ENCODE assay signal across 8 mouse cellular contexts in the genomic region with DNA sequence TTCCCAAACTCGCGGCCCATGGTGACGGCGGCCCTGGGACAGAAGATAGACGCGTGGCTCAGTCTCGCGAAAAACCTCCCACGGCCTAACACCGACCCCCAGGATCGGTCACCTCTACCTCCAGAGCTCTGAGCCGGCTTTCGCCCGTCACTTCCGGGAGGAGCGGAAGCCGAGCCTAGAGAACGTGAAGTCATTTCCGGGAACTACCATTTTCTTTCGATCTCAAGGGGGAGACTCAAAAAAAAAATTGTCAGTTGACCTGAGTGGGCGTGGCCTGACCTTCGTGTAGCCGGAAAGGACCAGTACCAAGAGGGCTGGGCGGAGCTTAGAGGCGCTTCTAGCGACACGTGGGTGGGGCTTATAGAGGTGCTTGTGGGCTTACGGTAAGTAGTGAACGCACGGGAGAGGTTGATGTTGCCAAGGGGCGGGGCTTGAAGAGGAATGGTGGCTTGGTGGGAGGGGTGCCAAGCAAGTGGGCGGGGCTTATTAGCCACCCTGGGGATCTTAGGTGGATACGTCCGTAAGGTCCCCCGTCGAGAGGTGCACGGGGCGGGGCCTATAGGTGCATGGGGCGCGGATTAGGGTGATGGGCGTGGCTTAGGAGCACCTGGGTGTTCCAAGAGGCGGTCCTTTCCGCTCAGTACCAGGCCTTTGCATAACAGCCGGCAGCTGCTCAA. TPM values are rescaled to one million over a fixed set of nuclear protein-coding genes. Genes with fewer than 3 reads are reported as not detected.
A peak's percentile ranks its signal among the peaks of the same experiment; 100 is the strongest.
DNase-seq lines count a peak whose midpoint lies in the region; ATAC-seq lines count a peak whose summit lies in the region.

A gene (minus strand): TSS at position 162 of the 677 bp plus-strand sequence.
A gene (plus strand): TSS at position 354 of the 677 bp plus-strand sequence.

- peaks cover 17% of the 10 kb centered on the region for H3K4me1 ChIP-seq in hindbrain, embryonic 15.5 days (replicated peaks)

- peak within 1 kb of the TSS; percentile 83 for H3K4me3 ChIP-seq in hindbrain, embryonic 15.5 days

- under 1% methylated on average over 44 of the region's 44 CpGs for WGBS in hindbrain, embryonic 15.5 days

- peak; percentile 98 for ATAC-seq in hindbrain, embryonic 15.5 days (ENCODE audit: low FRiP score, low read depth)

- peak within 1 kb of the TSS; percentile 74 for H3K9ac ChIP-seq in hindbrain, embryonic 15.5 days

- peak; percentile 99 for DNase-seq in T-cell, adult 2 months (ENCODE audit: low spot score)
- peak; percentile 100 for DNase-seq in cerebellum, postnatal 36 days
- peak; percentile 99 for DNase-seq in frontal cortex, postnatal 36 days (ENCODE audit: low spot score in 2 of 2)
- DNase-seq in left cerebral cortex, adult 11 months (ENCODE audit: low spot score): peak; percentile 100
- peak; percentile 99 for DNase-seq in lung, postnatal 4 days
- DNase-seq in retina, postnatal 7 days (ENCODE audit: low read depth, low spot score): peak; percentile 100
- peak; percentile 93 for DNase-seq in urinary bladder, adult 2 months (ENCODE audit: low spot score)

- no peaks in the 10 kb centered on the region for H3K27me3 ChIP-seq in hindbrain, embryonic 15.5 days

- peaks cover 11% of the 10 kb centered on the region for H3K36me3 ChIP-seq in hindbrain, embryonic 15.5 days

- H3K27ac ChIP-seq in hindbrain, embryonic 15.5 days (replicated peaks): peak within 1 kb of the TSS; percentile 86

- H3K9me3 ChIP-seq in hindbrain, embryonic 15.5 days: no peaks in the 10 kb centered on the region

- H3K4me2 ChIP-seq in hindbrain, embryonic 15.5 days: peak within 1 kb of the TSS; percentile 75

RNA-seq across cellular contexts. Expression of the first gene that starts in this region (rescaled TPM):
- 797 and 823 TPM in 2 replicates for polyA plus RNA-seq in hindbrain, embryonic 15.5 days (2015; fragmentation: Nextera tagmentation; extraction: Ambion mirVana)
- 266 and 310 TPM in 2 replicates for polyA plus RNA-seq in urinary bladder, adult 2 months (2012; rRNA removed)

RNA-seq across cellular contexts. Expression of the second gene that starts in this region (rescaled TPM):
- polyA plus RNA-seq in hindbrain, embryonic 15.5 days (2015; fragmentation: Nextera tagmentation; extraction: Ambion mirVana): 2.9 and 3.2 TPM in 2 replicates
- polyA plus RNA-seq in urinary bladder, adult 2 months (2012; rRNA removed): 0.88 and 1.2 TPM in 2 replicates

Comparison
In these comparisons a context has a peak if more than half of its experiments do, and no peak if none do; other contexts are left out.
1. Peak in every context shown above with its lines: DNase-seq, ATAC-seq, H3K4me3 ChIP-seq and H3K27ac ChIP-seq.